In genomic region chr3:149092649-149093048, GRCm38 (mm10) we compare ENCODE assay signal across 10 mouse cellular contexts.
DNase-seq lines count a peak whose midpoint lies in the region; ATAC-seq and TF ChIP-seq lines count a peak whose summit lies in the region.
"Had no signal": no experiment of that assay in that cellular context is flagged by ENCODE, and none has a peak within 500 bp of the region (broad histone marks: within the 10 kb centered on the region; RNA-seq: fewer than 3 reads in every experiment).

No protein-coding gene starts in this region.

- no peak for TF ChIP-seq CTCF in lung, postnatal 0 days (IDR thresholded peaks at IDR 0.05)

- peaks cover 4% of the 10 kb centered on the region; the same call in 1 of the 2 replicates for H3K27me3 ChIP-seq in heart, embryonic 13.5 days (replicated peaks)
- H3K27me3 ChIP-seq in lung, postnatal 0 days (replicated peaks; ENCODE audit: insufficient read depth, low read length): no peaks in the 10 kb centered on the region
- H3K27me3 ChIP-seq in forebrain, embryonic 14.5 days (replicated peaks; ENCODE audit: control insufficient read depth, insufficient read depth, low read length): no peaks in the 10 kb centered on the region

- 21% methylated on average over 5 of the region's 5 CpGs for WGBS in heart, embryonic 13.5 days
- 17% methylated on average over 5 of the region's 5 CpGs for WGBS in lung, postnatal 0 days
- WGBS in forebrain, embryonic 14.5 days: 2% methylated on average over 5 of the region's 5 CpGs

- H3K4me3 ChIP-seq in heart, embryonic 13.5 days: 0 out of 2 replicates have a peak overlapping the region, but pooled peaks have one; percentile 13
- H3K4me3 ChIP-seq in lung, postnatal 0 days (ENCODE audit: low read depth, low read length): no peak overlapping the region
- no peak overlapping the region for H3K4me3 ChIP-seq in forebrain, embryonic 14.5 days (ENCODE audit: low read depth, low read length)
- H3K4me3 ChIP-seq: erythroblast, embryonic 14.5 days had no signal

- no peak for TF ChIP-seq EP300 in lung, postnatal 0 days (IDR thresholded peaks at IDR 0.05)

- no peak for DNase-seq in heart, postnatal 4 days
- DNase-seq in lung, postnatal 0 days (ENCODE audit: low spot score): peak; percentile 33
- DNase-seq in lung, postnatal 4 days: no peak
- DNase-seq in forebrain, embryonic 14.5 days (ENCODE audit: low spot score): peak; percentile 64
- peak; percentile 74 for DNase-seq in retina, embryonic 14.5 days (ENCODE audit: low spot score)
- DNase-seq in gastrocnemius, adult 18-20 months (ENCODE audit: low spot score): no peak
- no peak for DNase-seq in adrenal gland, postnatal 10 days
- DNase-seq: liver, postnatal 0 days had no signal

- H3K27ac ChIP-seq in heart, embryonic 13.5 days (replicated peaks): no peak overlapping the region
- H3K27ac ChIP-seq in lung, postnatal 0 days (ENCODE audit: low read length): no peak overlapping the region
- no peak overlapping the region for H3K27ac ChIP-seq in forebrain, embryonic 14.5 days (ENCODE audit: low read depth, low read length)

- no peak for ATAC-seq in heart, embryonic 13.5 days (ENCODE audit: extremely low read depth, insufficient number of reproducible peaks, low FRiP score, low TSS enrichment)
- ATAC-seq in lung, postnatal 0 days: no peak
- no peak for ATAC-seq in forebrain, embryonic 14.5 days
- ATAC-seq: liver, postnatal 0 days had no signal

- no peaks in the 10 kb centered on the region for H3K36me3 ChIP-seq in heart, embryonic 13.5 days
- no peaks in the 10 kb centered on the region for H3K36me3 ChIP-seq in lung, postnatal 0 days (ENCODE audit: insufficient read depth, low read length)
- H3K36me3 ChIP-seq in forebrain, embryonic 14.5 days (ENCODE audit: control insufficient read depth, insufficient read depth, low read length): no peaks in the 10 kb centered on the region

- H3K9me3 ChIP-seq in heart, embryonic 13.5 days: no peaks in the 10 kb centered on the region
- no peaks in the 10 kb centered on the region for H3K9me3 ChIP-seq in lung, postnatal 0 days (ENCODE audit: low read length)
- H3K9me3 ChIP-seq in forebrain, embryonic 14.5 days (replicated peaks; ENCODE audit: control insufficient read depth, low read length): no peaks in the 10 kb centered on the region

- H3K9ac ChIP-seq in heart, embryonic 13.5 days: no peak overlapping the region
- H3K9ac ChIP-seq in lung, postnatal 0 days (replicated peaks; ENCODE audit: low read depth): no peak overlapping the region
- H3K9ac ChIP-seq in forebrain, embryonic 14.5 days (ENCODE audit: low read length): no peak overlapping the region
- H3K9ac ChIP-seq: liver, postnatal 0 days had no signal

- peak overlapping the region; percentile 48 for H3K4me2 ChIP-seq in heart, embryonic 13.5 days
- H3K4me2 ChIP-seq in lung, postnatal 0 days (replicated peaks; ENCODE audit: low read depth, low read length): no peak overlapping the region
- peak overlapping the region; percentile 29; the same call in 1 of the 2 replicates for H3K4me2 ChIP-seq in forebrain, embryonic 14.5 days (ENCODE audit: low read length)

- peaks cover 24% of the 10 kb centered on the region for H3K4me1 ChIP-seq in heart, embryonic 13.5 days
- peaks cover 12% of the 10 kb centered on the region; the same call in 1 of the 2 replicates for H3K4me1 ChIP-seq in lung, postnatal 0 days (ENCODE audit: insufficient read depth, low read depth, low read length)
- peaks cover 8% of the 10 kb centered on the region; the same call in 1 of the 2 replicates for H3K4me1 ChIP-seq in forebrain, embryonic 14.5 days (ENCODE audit: control insufficient read depth, insufficient read depth, low read length)

Comparison
In these comparisons a context has a peak if more than half of its experiments do, and no peak if none do; other contexts are left out.
1. DNase-seq: peak in lung, postnatal 0 days (single experiment), forebrain, embryonic 14.5 days (single experiment) and retina, embryonic 14.5 days (single experiment); none in heart, postnatal 4 days (single experiment), lung, postnatal 4 days (0 of 2), gastrocnemius, adult 18-20 months (single experiment) and adrenal gland, postnatal 10 days (single experiment).